Mouse (Mus musculus) MEL (cell line): ENCODE measurements at regions not wholly inside any gene's neighbourhood (a gene's known extent, or its start where the extent isn't known, plus 50 kb on each side); places are given as distances from the start of the nearest gene placed in this dataset.

ENCODE experiments used
- DNase-seq: peaks from one replicate; pipeline ENCODE4 v3.0.0; 2011; ENCODE audit warnings: low read depth, low spot score
- H3K27ac ChIP-seq: 2 replicates; pipeline ENCODE4 v1.5.1; 2012; ENCODE audit warnings: low read depth, mild to moderate bottlenecking, control low read depth, low read length, moderate library complexity; ENCODE audit not compliant: control insufficient read depth
- H3K27me3 ChIP-seq, 2 experiments: fragments of 150-350 bp in 1 of 2; sonication (generic) in 1 of 2; 2 replicates each; pipeline ENCODE4 v1.6.1; 2012; ENCODE audit warnings: low read length in 2 of 2, mild to moderate bottlenecking in 2 of 2, improper control_type of control experiment in 1 of 2, moderate library complexity in 1 of 2; ENCODE audit not compliant: insufficient read depth in 2 of 2, control insufficient read depth in 1 of 2
- H3K36me3 ChIP-seq, 2 experiments: 2 replicates each; pipeline ENCODE4 v1.6.1; 2012 to 2014; ENCODE audit warnings: low read length in 2 of 2, improper control_type of control experiment in 1 of 2, inconsistent platforms in 1 of 2, mild to moderate bottlenecking in 1 of 2; ENCODE audit not compliant: insufficient read depth in 2 of 2, control insufficient read depth in 1 of 2
- H3K4me1 ChIP-seq, 2 experiments: fragments of 150-350 bp in 1 of 2; sonication (generic) in 1 of 2; 2 replicates each; pipeline ENCODE4 v1.6.1; 2012; ENCODE audit warnings: low read length in 2 of 2, improper control_type of control experiment in 1 of 2, mild to moderate bottlenecking in 1 of 2; ENCODE audit not compliant: insufficient read depth in 2 of 2, control insufficient read depth in 1 of 2
- H3K4me3 ChIP-seq, 2 experiments: fragments of 150-350 bp in 1 of 2; sonication (generic) in 1 of 2; 2 replicates each; pipeline ENCODE4 v1.5.1; 2012; ENCODE audit warnings: low read depth in 2 of 2, low read length in 2 of 2, mild to moderate bottlenecking in 2 of 2, moderate library complexity in 2 of 2, control low read depth in 1 of 2, improper control_type of control experiment in 1 of 2; ENCODE audit not compliant: control insufficient read depth in 1 of 2, insufficient read depth in 1 of 2
- H3K79me2 ChIP-seq: 2 replicates; pipeline ENCODE4 v1.6.1; 2012; ENCODE audit warnings: mild to moderate bottlenecking, low read length, moderate library complexity; ENCODE audit not compliant: control insufficient read depth, poor library complexity, insufficient read depth
- H3K9ac ChIP-seq: 2 replicates; pipeline ENCODE4 v1.6.1; 2012; ENCODE audit warnings: low read depth, mild to moderate bottlenecking, control low read depth, low read length, moderate library complexity; ENCODE audit not compliant: control insufficient read depth, poor library complexity, severe bottlenecking
- H3K9me3 ChIP-seq: fragments of 150-350 bp; sonication (generic); replicated peaks from 2 replicates; pipeline ENCODE4 v1.6.1; 2012; ENCODE audit warnings: mild to moderate bottlenecking, low read length, improper control_type of control experiment, moderate library complexity; ENCODE audit not compliant: insufficient read depth
- CHD1 ChIP-seq: IDR thresholded peaks from 2 replicates; pipeline ENCODE4 v1.6.1; 2012; ENCODE audit warnings: low read depth, mild to moderate bottlenecking, inconsistent platforms, low read length, improper control_type of control experiment
- CHD2 ChIP-seq: IDR thresholded peaks from 2 replicates; pipeline ENCODE4 v1.6.1; 2011; ENCODE audit warnings: low read length, improper control_type of control experiment
- ETS1 ChIP-seq: IDR thresholded peaks from 2 replicates; pipeline ENCODE4 v1.6.1; 2012; ENCODE audit warnings: low read depth, mild to moderate bottlenecking, inconsistent platforms, low read length, improper control_type of control experiment, moderate library complexity
- GABPA ChIP-seq: IDR thresholded peaks from 2 replicates; pipeline ENCODE4 v1.6.1; 2012; ENCODE audit warnings: low read depth, mild to moderate bottlenecking, inconsistent platforms, low read length, improper control_type of control experiment, moderate library complexity
- JUND ChIP-seq: IDR thresholded peaks from 2 replicates; pipeline ENCODE4 v1.6.1; 2011; ENCODE audit warnings: low read depth, mild to moderate bottlenecking, improper control_type of control experiment, low read length
- KAT2A ChIP-seq: conservative IDR thresholded peaks from 2 replicates; pipeline ENCODE4 v1.6.1; 2012; ENCODE audit warnings: low read depth, low read length, improper control_type of control experiment, inconsistent platforms
- MAFK ChIP-seq: IDR thresholded peaks from 2 replicates; pipeline ENCODE4 v1.6.1; 2011; ENCODE audit warnings: low read depth, mild to moderate bottlenecking, low read length, improper control_type of control experiment, borderline replicate concordance
- MXI1 ChIP-seq: IDR thresholded peaks from 2 replicates; pipeline ENCODE4 v1.6.1; 2011; ENCODE audit warnings: mild to moderate bottlenecking, low read depth, low read length, improper control_type of control experiment
- MYC ChIP-seq: IDR thresholded peaks from 2 replicates; pipeline ENCODE4 v1.6.1; 2011; ENCODE audit warnings: low read depth, mild to moderate bottlenecking, low read length, improper control_type of control experiment, moderate library complexity
- POLR2A ChIP-seq, 2 experiments: IDR thresholded peaks; 2 replicates each; pipeline ENCODE4 v1.6.1; 2011 to 2012; ENCODE audit warnings: low read length in 2 of 2, mild to moderate bottlenecking in 2 of 2, control low read depth in 1 of 2, improper control_type of control experiment in 1 of 2, low read depth in 1 of 2, moderate library complexity in 1 of 2; ENCODE audit not compliant: control insufficient read depth in 1 of 2, insufficient read depth in 1 of 2, poor library complexity in 1 of 2
- POLR2AphosphoS5 ChIP-seq: IDR thresholded peaks from 2 replicates; pipeline ENCODE4 v1.6.1; 2012; ENCODE audit warnings: low read depth, borderline replicate concordance, mild to moderate bottlenecking, inconsistent platforms, low read length, moderate library complexity, mixed read lengths
- RAD21 ChIP-seq: IDR thresholded peaks from 2 replicates; pipeline ENCODE4 v1.6.1; 2011; ENCODE audit warnings: mild to moderate bottlenecking, low read depth, low read length, improper control_type of control experiment
- SIN3A ChIP-seq: IDR thresholded peaks from 2 replicates; pipeline ENCODE4 v1.6.1; 2012; ENCODE audit warnings: low read length, improper control_type of control experiment, inconsistent platforms
- TAL1 ChIP-seq: IDR thresholded peaks from 2 replicates; pipeline ENCODE4 v1.6.1; 2012; ENCODE audit warnings: mild to moderate bottlenecking, inconsistent platforms, low read length, moderate library complexity, mixed read lengths
- TBP ChIP-seq: IDR thresholded peaks from 2 replicates; pipeline ENCODE4 v1.8.0; 2011; ENCODE audit warnings: low read depth, low read length, improper control_type of control experiment
- UBTF ChIP-seq: IDR thresholded peaks from 2 replicates; pipeline ENCODE4 v1.6.1; 2012; ENCODE audit warnings: low read depth, mild to moderate bottlenecking, inconsistent platforms, low read length, improper control_type of control experiment, moderate library complexity, borderline replicate concordance; ENCODE audit not compliant: insufficient read depth
- USF1 ChIP-seq: IDR thresholded peaks from 2 replicates; pipeline ENCODE4 v1.6.1; 2014; ENCODE audit warnings: low read depth, mild to moderate bottlenecking, inconsistent platforms, low read length, improper control_type of control experiment, moderate library complexity
- USF2 ChIP-seq, 2 experiments: IDR thresholded peaks; 2 replicates each; pipeline ENCODE4 v1.6.1; 2011 to 2012; ENCODE audit warnings: improper control_type of control experiment in 2 of 2, low read length in 2 of 2, borderline replicate concordance in 1 of 2, inconsistent platforms in 1 of 2, low read depth in 1 of 2, mild to moderate bottlenecking in 1 of 2; ENCODE audit not compliant: insufficient read depth in 1 of 2
- ZNF384 ChIP-seq: IDR thresholded peaks from 2 replicates; pipeline ENCODE4 v1.6.1; 2012; ENCODE audit warnings: low read depth, mild to moderate bottlenecking, inconsistent platforms, low read length, improper control_type of control experiment

DNA sequence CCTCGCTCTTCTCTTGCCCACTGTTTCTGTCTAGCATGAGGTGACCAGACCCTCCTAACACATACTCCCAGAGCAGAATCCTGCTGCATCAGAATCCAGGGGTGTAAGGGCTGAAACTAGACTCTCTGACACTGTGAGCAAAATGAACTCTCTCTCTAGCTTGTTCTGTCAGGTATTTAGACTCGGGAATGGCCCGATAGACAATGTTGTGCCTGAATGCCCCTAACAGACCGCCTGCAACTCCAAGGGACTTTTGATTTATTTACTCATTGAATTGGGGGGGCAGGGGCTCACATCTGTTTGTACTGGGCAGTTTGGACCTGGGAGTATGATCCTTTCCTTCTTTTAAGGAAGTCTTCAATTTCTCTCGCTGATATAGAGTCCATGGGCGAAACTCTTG lies 469.3 kb upstream of the Trpc7 start:
- TF ChIP-seq ETS1 (no peak), UBTF (no peak), MXI1 (no peak), POLR2A (IDR thresholded peaks at IDR 0.05; ENCODE audit: control insufficient read depth in 1 of 2, insufficient read depth in 1 of 2, low read depth in 1 of 2, low read length in 2 of 2, poor library complexity in 1 of 2) (no peak), ZNF384 (no peak), CHD2 (no peak), GABPA (no peak), MAFK (no peak), USF1 (no peak), TAL1 (no peak), TBP (no peak), MYC (no peak), SIN3A (no peak), RAD21 (no peak), POLR2AphosphoS5 (no peak), JUND (no peak)
- Histone ChIP-seq H3K9me3 (no peaks in the 10 kb centered on the region), H3K27ac (no peak overlapping the region), H3K4me3 (no peak overlapping the region), H3K4me1 (no peaks in the 10 kb centered on the region), H3K27me3 (no peaks in the 10 kb centered on the region), H3K9ac (no peak overlapping the region), H3K79me2 (no peaks in the 10 kb centered on the region), H3K36me3 (no peaks in the 10 kb centered on the region)
- no peak for DNase-seq

GRCm38 (mm10) chr13:57364396-57364795 lies 468.6 kb upstream of the Trpc7 start:
- Histone ChIP-seq H3K9ac (no peak overlapping the region), H3K4me1 (no peaks in the 10 kb centered on the region), H3K27me3 (no peaks in the 10 kb centered on the region), H3K79me2 (no peaks in the 10 kb centered on the region), H3K36me3 (no peaks in the 10 kb centered on the region), H3K4me3 (no peak overlapping the region), H3K9me3 (no peaks in the 10 kb centered on the region), H3K27ac (no peak overlapping the region)
- TF ChIP-seq CHD1 (no peak), KAT2A (no peak), USF2 (IDR thresholded peaks at IDR 0.05; ENCODE audit: borderline replicate concordance in 1 of 2, insufficient read depth in 1 of 2, low read depth in 1 of 2, low read length in 2 of 2) (no peak), MXI1 (no peak)
- DNase-seq: no peak
